Mouse (Mus musculus) liver, embryonic 11.5 days (tissue): ENCODE measurements around the gene Kcnma1. TPM values are rescaled to one million over a fixed set of nuclear protein-coding genes. Genes with fewer than 3 reads are reported as not detected.

Experiments used
- ATAC-seq: fragments of 200-750 bp; cut with Nextera tagmentation; replicated peaks from 2 replicates; pipeline ENCODE4 v1.8.0; 2017; ENCODE audit warnings: moderate number of reproducible peaks, mild to moderate bottlenecking, moderate TSS enrichment, moderate library complexity; ENCODE audit not compliant: low FRiP score
- DNase-seq: peaks from one replicate; pipeline ENCODE4 v3.0.0-alpha.2; 2017; ENCODE audit warnings: low spot score
- H3K27ac ChIP-seq: fragments of 300-500 bp; sonication (generic); 2 replicates; pipeline ENCODE4 v1.5.1; 2014; ENCODE audit warnings: mild to moderate bottlenecking, low read depth, low read length, control low read depth
- H3K27me3 ChIP-seq: fragments of 300-500 bp; sonication (generic); replicated peaks from 2 replicates; pipeline ENCODE4 v1.6.1; 2014; ENCODE audit warnings: low read length, mixed read lengths; ENCODE audit not compliant: control insufficient read depth, insufficient read depth
- H3K36me3 ChIP-seq: fragments of 300-500 bp; sonication (generic); 2 replicates; pipeline ENCODE4 v1.6.1; 2014; ENCODE audit warnings: mild to moderate bottlenecking, low read length, moderate library complexity, mixed read lengths; ENCODE audit not compliant: control insufficient read depth, insufficient read depth
- H3K4me1 ChIP-seq: fragments of 300-500 bp; sonication (generic); replicated peaks from 2 replicates; pipeline ENCODE4 v1.6.1; 2014; ENCODE audit warnings: low read length, mixed read lengths; ENCODE audit not compliant: control insufficient read depth, insufficient read depth
- H3K4me2 ChIP-seq: fragments of 300-500 bp; sonication (generic); 2 replicates; pipeline ENCODE4 v1.6.1; 2014; ENCODE audit warnings: mild to moderate bottlenecking, control low read depth, moderate library complexity
- H3K4me3 ChIP-seq: fragments of 300-500 bp; sonication (generic); 2 replicates; pipeline ENCODE4 v1.5.1; 2014; ENCODE audit warnings: low read depth, low read length, control low read depth
- H3K9ac ChIP-seq: fragments of 300-500 bp; sonication (generic); 2 replicates; pipeline ENCODE4 v1.6.1; 2014; ENCODE audit warnings: low read depth, low read length, control low read depth
- H3K9me3 ChIP-seq: fragments of 300-500 bp; sonication (generic); 2 replicates; pipeline ENCODE4 v1.6.1; 2016; ENCODE audit warnings: low read length, inconsistent platforms, mixed read lengths; ENCODE audit not compliant: control insufficient read depth
- WGBS: fragments of 180-500 bp; shearing (Covaris S2); extraction: QIAGEN DNeasy Blood & Tissue Kit; methylation state at CpG from one replicate; pipeline ENCODE4 v1.1.7; 2014; 5-methylcytosine and 5-hydroxymethylcytosine counted together
- polyA plus RNA-seq: library from polyadenylated mRNA; unstranded; fragments of >200 nt; fragmentation: Nextera tagmentation; extraction: Ambion mirVana; gene quantifications from 2 replicates; pipeline ENCODE4 v1.2.1, GENCODE M21; 2014

Kcnma1 gene
- polyA plus RNA-seq, 1 experiment from 2014 or later = 0.58 TPM

DNA sequence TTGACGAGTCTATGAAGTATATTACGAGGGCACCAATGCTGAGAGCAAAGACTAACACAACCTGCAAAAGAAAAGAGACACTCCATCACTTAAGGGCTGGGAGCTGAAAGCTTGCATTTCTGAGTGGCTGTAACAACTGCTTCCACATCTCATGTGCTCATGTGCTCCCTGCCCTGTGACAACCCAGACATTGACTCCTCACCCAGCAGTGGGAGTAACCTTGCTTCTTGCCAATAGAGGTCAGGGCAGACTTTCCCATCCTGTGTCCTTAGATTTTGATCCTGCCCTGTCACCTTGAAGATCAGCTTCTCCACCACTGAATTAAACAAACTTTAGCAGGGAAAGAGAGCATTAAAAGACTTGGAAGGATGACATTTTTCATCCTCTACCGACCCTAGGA, 364.2 kb downstream of the Kcnma1 start:
- Histone ChIP-seq H3K4me2 (no peak overlapping the region), H3K4me3 (no peak overlapping the region), H3K9me3 (no peaks in the 10 kb centered on the region), H3K36me3 (no peaks in the 10 kb centered on the region), H3K4me1 (no peaks in the 10 kb centered on the region), H3K27me3 (no peaks in the 10 kb centered on the region), H3K27ac (no peak overlapping the region), H3K9ac (no peak overlapping the region)
- 82% methylated on average over 3 of the region's 3 CpGs for WGBS
- no peak for ATAC-seq
- DNase-seq = no peak

- ATAC-seq (no peak), DNase-seq (no peak)
- WGBS = 72% methylated on average over 9 of the region's 9 CpGs
- Histone ChIP-seq H3K27me3 (no peaks in the 10 kb centered on the region), H3K4me2 (no peak overlapping the region), H3K9ac (no peak overlapping the region), H3K36me3 (no peaks in the 10 kb centered on the region), H3K27ac (no peak overlapping the region), H3K4me3 (no peak overlapping the region), H3K4me1 (no peaks in the 10 kb centered on the region), H3K9me3 (no peaks in the 10 kb centered on the region)
Measured at GRCm38 (mm10) chr14:23645361-23646063, 368.8 kb downstream of the Kcnma1 start.

- no peaks in the 10 kb centered on the region for H3K27me3 ChIP-seq
Measured at GRCm38 (mm10) chr14:23643162-23643561, 371.1 kb downstream of the Kcnma1 start.

GRCm38 (mm10) chr14:23640665-23641064, 373.6 kb downstream of the Kcnma1 start:
- Histone ChIP-seq H3K36me3 (no peaks in the 10 kb centered on the region), H3K27ac (no peak overlapping the region), H3K4me2 (no peak overlapping the region), H3K9me3 (no peaks in the 10 kb centered on the region), H3K9ac (no peak overlapping the region), H3K4me3 (no peak overlapping the region), H3K4me1 (no peaks in the 10 kb centered on the region), H3K27me3 (no peaks in the 10 kb centered on the region)
- ATAC-seq (no peak), DNase-seq (no peak)
- WGBS = 45% methylated on average over 2 of the region's 2 CpGs

More at GRCm38 (mm10) chr14:23643162-23643561, 371.1 kb downstream of the Kcnma1 start:
- WGBS = 85% methylated on average over 3 of the region's 3 CpGs
- no peak for DNase-seq
- no peak overlapping the region for H3K4me2 ChIP-seq
- H3K9ac ChIP-seq = no peak overlapping the region
- no peak overlapping the region for H3K27ac ChIP-seq
- H3K4me1 ChIP-seq = no peaks in the 10 kb centered on the region
- H3K4me3 ChIP-seq = no peak overlapping the region
- no peaks in the 10 kb centered on the region for H3K36me3 ChIP-seq
- no peak for ATAC-seq
- no peaks in the 10 kb centered on the region for H3K9me3 ChIP-seq

GRCm38 (mm10) chr14:23638078-23638695, 376.1 kb downstream of the Kcnma1 start:
- ATAC-seq = no peak
- Histone ChIP-seq H3K4me3 (no peak overlapping the region), H3K27ac (no peak overlapping the region), H3K4me1 (no peaks in the 10 kb centered on the region), H3K9ac (no peak overlapping the region), H3K36me3 (no peaks in the 10 kb centered on the region), H3K4me2 (no peak overlapping the region), H3K27me3 (no peaks in the 10 kb centered on the region), H3K9me3 (no peaks in the 10 kb centered on the region)
- DNase-seq = no peak
- WGBS = 69% methylated on average over 3 of the region's 3 CpGs

DNA sequence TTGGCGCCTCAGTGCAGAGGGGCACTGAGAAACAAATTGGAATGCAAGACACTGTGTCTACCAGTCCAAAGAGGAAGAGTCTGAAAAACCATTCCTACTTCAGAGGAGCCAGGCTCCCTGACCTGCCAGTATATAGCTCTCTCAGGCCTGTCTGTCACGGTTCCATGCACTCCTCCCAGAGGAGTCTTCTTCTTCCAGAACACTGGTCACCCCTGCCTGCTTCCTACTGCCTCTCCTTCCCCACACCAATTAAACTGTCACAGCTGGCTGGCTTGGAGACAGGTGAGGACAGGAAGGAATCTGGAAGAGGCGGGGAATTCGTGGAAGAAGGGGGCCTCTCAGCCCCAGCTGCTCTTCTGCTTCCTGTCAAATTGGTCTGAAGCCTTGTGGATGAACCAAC, 378.4 kb downstream of the Kcnma1 start:
- Histone ChIP-seq H3K9ac (no peak overlapping the region), H3K4me3 (no peak overlapping the region), H3K27ac (no peak overlapping the region), H3K4me2 (no peak overlapping the region), H3K4me1 (no peaks in the 10 kb centered on the region), H3K27me3 (no peaks in the 10 kb centered on the region), H3K9me3 (no peaks in the 10 kb centered on the region), H3K36me3 (no peaks in the 10 kb centered on the region)
- 48% methylated on average over 4 of the region's 4 CpGs for WGBS
- DNase-seq = no peak
- ATAC-seq = no peak

DNA sequence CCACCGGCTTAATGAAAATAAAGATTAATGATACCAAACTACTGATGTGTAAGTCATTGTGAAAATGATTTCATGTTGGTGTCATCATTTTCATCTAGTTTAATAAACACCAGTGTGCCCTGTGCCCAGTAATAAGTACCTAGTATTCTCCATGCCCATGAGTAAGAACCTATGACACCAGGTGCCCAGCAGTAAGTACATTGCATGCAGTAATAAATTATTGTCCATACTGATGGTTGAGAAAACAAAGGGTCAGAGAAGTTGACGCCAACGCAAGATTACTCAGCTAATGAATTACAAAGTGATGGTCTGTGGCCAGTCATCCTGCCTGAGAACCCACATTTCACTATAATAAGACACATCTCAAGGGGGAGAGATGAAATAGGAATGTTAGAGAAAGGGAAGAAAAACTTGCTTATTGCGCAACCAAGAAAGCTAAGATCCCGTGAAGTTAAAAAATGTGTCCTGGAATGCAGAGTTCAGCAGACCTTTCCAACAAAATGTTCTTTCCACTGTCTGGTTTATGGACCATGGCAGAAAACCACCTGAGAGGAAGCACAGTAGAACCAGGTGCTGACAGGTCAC, 381.2 kb downstream of the Kcnma1 start:
- no peaks in the 10 kb centered on the region for H3K4me1 ChIP-seq
- WGBS = 89% methylated on average over 5 of the region's 5 CpGs

GRCm38 (mm10) chr14:23626925-23627324, 387.4 kb downstream of the Kcnma1 start:
- Histone ChIP-seq H3K9me3 (no peaks in the 10 kb centered on the region), H3K27me3 (no peaks in the 10 kb centered on the region), H3K4me2 (no peak overlapping the region), H3K36me3 (no peaks in the 10 kb centered on the region), H3K9ac (no peak overlapping the region), H3K4me3 (no peak overlapping the region), H3K4me1 (no peaks in the 10 kb centered on the region), H3K27ac (no peak overlapping the region)
- DNase-seq (no peak), ATAC-seq (no peak)
- 62% methylated on average over 6 of the region's 6 CpGs for WGBS

More for the DNA sequence above, 381.2 kb downstream of the Kcnma1 start:
- no peaks in the 10 kb centered on the region for H3K27me3 ChIP-seq
- no peaks in the 10 kb centered on the region for H3K36me3 ChIP-seq
- no peak for ATAC-seq
- no peak overlapping the region for H3K4me3 ChIP-seq
- H3K9ac ChIP-seq = no peak overlapping the region
- H3K27ac ChIP-seq = no peak overlapping the region
- H3K4me2 ChIP-seq = no peak overlapping the region
- no peaks in the 10 kb centered on the region for H3K9me3 ChIP-seq
- DNase-seq = no peak

DNA sequence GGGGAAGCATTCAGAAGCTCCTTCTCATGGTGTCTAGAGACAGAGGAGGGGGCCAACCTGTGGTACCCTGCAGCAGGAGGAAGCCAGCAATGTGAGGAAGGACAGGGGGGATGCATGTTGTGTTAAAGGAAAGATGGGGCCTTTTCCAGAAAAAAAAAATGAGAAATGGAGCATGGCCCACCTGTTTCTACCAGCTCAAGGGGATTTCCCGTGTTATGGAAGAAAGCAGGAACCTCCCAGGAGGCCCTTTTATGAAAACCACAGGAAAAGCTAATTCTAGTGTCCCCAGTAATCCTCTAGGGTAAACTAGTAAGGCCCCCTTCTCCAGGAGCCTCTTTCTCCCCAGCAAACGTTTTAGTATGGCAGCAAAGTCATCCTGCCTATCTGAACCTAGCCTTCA, 388.2 kb downstream of the Kcnma1 start:
- H3K27ac ChIP-seq = no peak overlapping the region
- DNase-seq (no peak), ATAC-seq (no peak)
- H3K4me2 ChIP-seq = no peak overlapping the region
- H3K9me3 ChIP-seq = no peaks in the 10 kb centered on the region
- H3K4me1 ChIP-seq = no peaks in the 10 kb centered on the region
- WGBS = 50% methylated on average over 2 of the region's 2 CpGs
- H3K36me3 ChIP-seq = no peaks in the 10 kb centered on the region
- H3K9ac ChIP-seq = no peak overlapping the region
- no peaks in the 10 kb centered on the region for H3K27me3 ChIP-seq
- no peak overlapping the region for H3K4me3 ChIP-seq
